Mouse (Mus musculus) midbrain, embryonic 10.5 days (tissue): ENCODE results near the gene Krtap3-1. TPM values are rescaled to one million over a fixed set of nuclear protein-coding genes. Genes with fewer than 3 reads are reported as not detected.

Experiments used
- DNase-seq: peaks from one replicate; pipeline ENCODE4 v3.0.0-alpha.2; 2017; ENCODE audit warnings: low spot score
- H3K27ac ChIP-seq: fragments of 300-500 bp; sonication (generic); replicated peaks from 2 replicates; pipeline ENCODE4 v1.5.1; 2016; ENCODE audit warnings: mild to moderate bottlenecking
- H3K27me3 ChIP-seq: fragments of 300-500 bp; sonication (generic); 2 replicates; pipeline ENCODE4 v1.6.1; 2016; ENCODE audit warnings: low read depth, mild to moderate bottlenecking; ENCODE audit not compliant: poor library complexity, severe bottlenecking
- H3K36me3 ChIP-seq: fragments of 300-500 bp; sonication (generic); 2 replicates; pipeline ENCODE4 v1.6.1; 2016; ENCODE audit warnings: mild to moderate bottlenecking, moderate library complexity
- H3K4me1 ChIP-seq: fragments of 300-500 bp; sonication (generic); 2 replicates; pipeline ENCODE4 v1.6.1; 2016
- H3K4me3 ChIP-seq: fragments of 300-500 bp; sonication (generic); 2 replicates; pipeline ENCODE4 v1.5.1; 2016; ENCODE audit warnings: mild to moderate bottlenecking, moderate library complexity
- H3K9me3 ChIP-seq: fragments of 300-500 bp; sonication (generic); replicated peaks from 2 replicates; pipeline ENCODE4 v1.6.1; 2016; ENCODE audit warnings: mild to moderate bottlenecking
- WGBS: fragments of 180-500 bp; shearing (Covaris S2); methylation state at CpG from one replicate; pipeline ENCODE4 v1.1.7; 2016; 5-methylcytosine and 5-hydroxymethylcytosine counted together
- polyA plus RNA-seq: library from polyadenylated mRNA; unstranded; fragments of >200 nt; fragmentation: Nextera tagmentation; extraction: Ambion mirVana; gene quantifications from 2 replicates; pipeline ENCODE4 v1.2.1, GENCODE M21; 2016

Gene Krtap3-1
- polyA plus RNA-seq, 1 experiment from 2014 or later, result not detected

- no peaks in the 10 kb centered on the region for H3K27me3 ChIP-seq
- H3K36me3 ChIP-seq, result no peaks in the 10 kb centered on the region
- no peaks in the 10 kb centered on the region for H3K9me3 ChIP-seq
- 19% methylated on average over 4 of the region's 4 CpGs for WGBS
- H3K4me1 ChIP-seq, result peaks cover 15% of the 10 kb centered on the region
- H3K4me3 ChIP-seq, result no peak overlapping the region
- no peak for DNase-seq
- no peak overlapping the region for H3K27ac ChIP-seq
These were observed 6.7 kb upstream of the Krtap3-1 start for GRCm38 (mm10) chr11:99573164-99573563.

- no peak overlapping the region for H3K27ac ChIP-seq
- 87% methylated on average over 6 of the region's 6 CpGs for WGBS
- no peaks in the 10 kb centered on the region for H3K4me1 ChIP-seq
- no peak overlapping the region for H3K4me3 ChIP-seq
- H3K36me3 ChIP-seq, result no peaks in the 10 kb centered on the region
- DNase-seq, result no peak
- no peaks in the 10 kb centered on the region for H3K9me3 ChIP-seq
- H3K27me3 ChIP-seq, result no peaks in the 10 kb centered on the region
These were observed 3.9 kb downstream of the Krtap3-1 start for GRCm38 (mm10) chr11:99562580-99562979.

GRCm38 (mm10) chr11:99559366-99559765, 7.1 kb downstream of the Krtap3-1 start, which contains the start of gene Gm11939:
Gene Gm11939, minus strand, starts transcription at chr11:99559466.
- H3K4me1 ChIP-seq, result no peaks in the 10 kb centered on the region
- H3K4me3 ChIP-seq, result no peak within 1 kb of the TSS
- no peaks in the 10 kb centered on the region for H3K27me3 ChIP-seq
- no peaks in the 10 kb centered on the region for H3K9me3 ChIP-seq
- WGBS, result 91% methylated on average over 9 of the region's 9 CpGs
- H3K36me3 ChIP-seq, result no peaks in the 10 kb centered on the region
- H3K27ac ChIP-seq, result no peak within 1 kb of the TSS
- DNase-seq, result no peak

GRCm38 (mm10) chr11:99557976-99558745, 8.3 kb downstream of the Krtap3-1 start:
- no peaks in the 10 kb centered on the region for H3K4me1 ChIP-seq
- no peak overlapping the region for H3K27ac ChIP-seq
- no peak overlapping the region for H3K4me3 ChIP-seq
- WGBS, result 82% methylated on average over 3 of the region's 3 CpGs
- no peaks in the 10 kb centered on the region for H3K36me3 ChIP-seq
- no peak for DNase-seq
- H3K9me3 ChIP-seq, result no peaks in the 10 kb centered on the region
- H3K27me3 ChIP-seq, result no peaks in the 10 kb centered on the region

- H3K9me3 ChIP-seq, result no peaks in the 10 kb centered on the region
- whole genome bisulfite sequencing, result 89% methylated on average over 2 of the region's 2 CpGs
These were observed 9.7 kb downstream of the Krtap3-1 start, which contains the start of gene Krtap3-2 for GRCm38 (mm10) chr11:99556753-99557152. Gene Krtap3-2, minus strand, starts transcription at chr11:99556853.

GRCm38 (mm10) chr11:99556195-99556594, 10.2 kb downstream of the Krtap3-1 start:
- no peak overlapping the region for H3K4me3 ChIP-seq
- no peak overlapping the region for H3K27ac ChIP-seq
- H3K27me3 ChIP-seq, result no peaks in the 10 kb centered on the region
- H3K9me3 ChIP-seq, result no peaks in the 10 kb centered on the region
- no peaks in the 10 kb centered on the region for H3K36me3 ChIP-seq
- DNase-seq, result no peak
- no peaks in the 10 kb centered on the region for H3K4me1 ChIP-seq
- WGBS, result 86% methylated on average over 2 of the region's 2 CpGs

More at GRCm38 (mm10) chr11:99556753-99557152, 9.7 kb downstream of the Krtap3-1 start, which contains the start of gene Krtap3-2:
- Histone ChIP-seq H3K4me3 (no peak within 1 kb of the TSS), H3K36me3 (no peaks in the 10 kb centered on the region), H3K4me1 (no peaks in the 10 kb centered on the region), H3K27ac (no peak within 1 kb of the TSS), H3K27me3 (no peaks in the 10 kb centered on the region)
- no peak for DNase-seq

GRCm38 (mm10) chr11:99550765-99551164, 15.7 kb downstream of the Krtap3-1 start, which contains the start of gene Krtap3-3:
Gene Krtap3-3, minus strand, starts transcription at chr11:99550865.
- no peaks in the 10 kb centered on the region for H3K27me3 ChIP-seq

GRCm38 (mm10) chr11:99547892-99548291, 18.5 kb downstream of the Krtap3-1 start:
- no peak overlapping the region for H3K4me3 ChIP-seq
- H3K27me3 ChIP-seq, result no peaks in the 10 kb centered on the region
- no peaks in the 10 kb centered on the region for H3K9me3 ChIP-seq
- no peak overlapping the region for H3K27ac ChIP-seq
- H3K36me3 ChIP-seq, result no peaks in the 10 kb centered on the region
- no peaks in the 10 kb centered on the region for H3K4me1 ChIP-seq
- DNase-seq, result no peak

More at GRCm38 (mm10) chr11:99550765-99551164, 15.7 kb downstream of the Krtap3-1 start, which contains the start of gene Krtap3-3:
- no peaks in the 10 kb centered on the region for H3K9me3 ChIP-seq
- no peak for DNase-seq
- no peak within 1 kb of the TSS for H3K27ac ChIP-seq
- H3K4me3 ChIP-seq, result no peak within 1 kb of the TSS
- H3K36me3 ChIP-seq, result no peaks in the 10 kb centered on the region
- 88% methylated on average over 4 of the region's 4 CpGs for WGBS
- H3K4me1 ChIP-seq, result no peaks in the 10 kb centered on the region

GRCm38 (mm10) chr11:99539721-99540120, 26.7 kb downstream of the Krtap3-1 start:
- Histone ChIP-seq H3K4me1 (no peaks in the 10 kb centered on the region), H3K4me3 (no peak overlapping the region), H3K27me3 (no peaks in the 10 kb centered on the region), H3K27ac (no peak overlapping the region), H3K36me3 (no peaks in the 10 kb centered on the region), H3K9me3 (no peaks in the 10 kb centered on the region)
- WGBS, result 85% methylated on average over 9 of the region's 9 CpGs
- DNase-seq, result no peak

- Histone ChIP-seq H3K27me3 (no peaks in the 10 kb centered on the region), H3K4me3 (no peak within 1 kb of the TSS), H3K27ac (no peak within 1 kb of the TSS), H3K36me3 (no peaks in the 10 kb centered on the region), H3K9me3 (no peaks in the 10 kb centered on the region), H3K4me1 (no peaks in the 10 kb centered on the region)
- DNase-seq, result no peak
- 90% methylated on average over 13 of the region's 13 CpGs for WGBS
These were observed 45.1 kb downstream of the Krtap3-1 start, which contains the start of gene Krt39 for GRCm38 (mm10) chr11:99521288-99521860. Gene Krt39, minus strand, starts transcription at chr11:99521338.

Other genes with a start within 250 kb of the Krtap3-1 start
- gene Krt25, start 243.7 kb downstream of the Krtap3-1 start, polyA plus RNA-seq, result not detected in 2 replicates
- gene Krt26, start 228.7 kb downstream of the Krtap3-1 start, polyA plus RNA-seq, result 0.21 and 0.60 TPM in 2 replicates
- not detected in 2 replicates for gene Krt27, start 215.5 kb downstream of the Krtap3-1 start, polyA plus RNA-seq
- 0.21 and 0.32 TPM in 2 replicates for gene Krt28, start 191.7 kb downstream of the Krtap3-1 start, polyA plus RNA-seq
- 24.0 and 27.6 TPM in 2 replicates for gene Krt10, start 177.3 kb downstream of the Krtap3-1 start, polyA plus RNA-seq
- not detected in 2 replicates for gene Krt12, start 144.4 kb downstream of the Krtap3-1 start, polyA plus RNA-seq
- gene Krt20, start 128.5 kb downstream of the Krtap3-1 start, polyA plus RNA-seq, result 0.65 and 0.68 TPM in 2 replicates
- not detected in 2 replicates for gene Krt23, start 73.5 kb downstream of the Krtap3-1 start, polyA plus RNA-seq
- not detected in 2 replicates for gene Krt39, start 45.3 kb downstream of the Krtap3-1 start, polyA plus RNA-seq
- not detected in 2 replicates for gene Krt40, start 23.5 kb downstream of the Krtap3-1 start, polyA plus RNA-seq
- gene Krtap3-3, start 15.8 kb downstream of the Krtap3-1 start, polyA plus RNA-seq, result not detected in 2 replicates
- gene Krtap3-2, start 9.8 kb downstream of the Krtap3-1 start, polyA plus RNA-seq, result not detected in 2 replicates
- not detected in 2 replicates for gene Gm11939, start 7.2 kb downstream of the Krtap3-1 start, polyA plus RNA-seq
- gene Krtap1-5, start 14.4 kb upstream of the Krtap3-1 start, polyA plus RNA-seq, result not detected in 2 replicates
- gene Krtap1-4, start 17.0 kb upstream of the Krtap3-1 start, polyA plus RNA-seq, result not detected in 2 replicates
- gene Krtap1-3, start 24.7 kb upstream of the Krtap3-1 start, polyA plus RNA-seq, result not detected in 2 replicates
- not detected in 2 replicates for gene Krtap9-3, start 31.5 kb upstream of the Krtap3-1 start, polyA plus RNA-seq
- gene Gm11938, start 36.7 kb upstream of the Krtap3-1 start, polyA plus RNA-seq, result not detected in 2 replicates
- not detected in 2 replicates for gene Gm11937, start 43.6 kb upstream of the Krtap3-1 start, polyA plus RNA-seq
- gene Krtap2-4, start 48.2 kb upstream of the Krtap3-1 start, polyA plus RNA-seq, result not detected in 2 replicates
- not detected in 2 replicates for gene Gm11562, start 53.8 kb upstream of the Krtap3-1 start, polyA plus RNA-seq
- not detected in 2 replicates for gene Krtap4-1, start 61.6 kb upstream of the Krtap3-1 start, polyA plus RNA-seq
- gene Krtap4-2, start 68.5 kb upstream of the Krtap3-1 start, polyA plus RNA-seq, result not detected in 2 replicates
- gene Krtap4-7, start 77.5 kb upstream of the Krtap3-1 start, polyA plus RNA-seq, result not detected in 2 replicates
- gene Gm11555, start 83.6 kb upstream of the Krtap3-1 start, polyA plus RNA-seq, result not detected in 2 replicates
- not detected in 2 replicates for gene Gm11563, start 92.3 kb upstream of the Krtap3-1 start, polyA plus RNA-seq
- not detected in 2 replicates for gene Krtap4-6, start 99.3 kb upstream of the Krtap3-1 start, polyA plus RNA-seq
- not detected in 2 replicates for gene Gm14190, start 124.1 kb upstream of the Krtap3-1 start, polyA plus RNA-seq
- gene Gm14180, start 167.7 kb upstream of the Krtap3-1 start, polyA plus RNA-seq, result not detected in 2 replicates
- gene Gm11595, start 206.3 kb upstream of the Krtap3-1 start, polyA plus RNA-seq, result not detected in 2 replicates
- gene Krtap4-8, start 214.1 kb upstream of the Krtap3-1 start, polyA plus RNA-seq, result not detected in 2 replicates
- not detected in 2 replicates for gene Krtap4-9, start 218.6 kb upstream of the Krtap3-1 start, polyA plus RNA-seq
- gene Gm11596, start 226.8 kb upstream of the Krtap3-1 start, polyA plus RNA-seq, result not detected in 2 replicates
- gene Gm11569, start 232.3 kb upstream of the Krtap3-1 start, polyA plus RNA-seq, result not detected in 2 replicates
- not detected in 2 replicates for gene Gm11554, start 237.8 kb upstream of the Krtap3-1 start, polyA plus RNA-seq
- gene Krtap4-13, start 243.3 kb upstream of the Krtap3-1 start, polyA plus RNA-seq, result not detected in 2 replicates
- gene Gm11564, start 249.0 kb upstream of the Krtap3-1 start, polyA plus RNA-seq, result not detected in 2 replicates